Mouse (Mus musculus) thymus, adult 2 months (tissue): ENCODE data around the gene Psmd14. TPM values are rescaled to one million over a fixed set of nuclear protein-coding genes. Genes with fewer than 3 reads are reported as not detected.

Experiments
- DNase-seq: peaks from one replicate; pipeline ENCODE4 v3.0.0; 2021
- H3K27ac ChIP-seq: fragments of 200-500 bp; 2 replicates; pipeline ENCODE4 v1.5.1; 2012; ENCODE audit warnings: low read length, control low read depth; ENCODE audit not compliant: control insufficient read depth, insufficient read depth
- H3K27me3 ChIP-seq: fragments of 200-500 bp; 2 replicates; pipeline ENCODE4 v1.6.1; 2012; ENCODE audit warnings: mild to moderate bottlenecking, low read length, moderate library complexity, mixed read lengths; ENCODE audit not compliant: control insufficient read depth, insufficient read depth
- H3K36me3 ChIP-seq: fragments of 200-500 bp; 2 replicates; pipeline ENCODE4 v1.6.1; 2012; ENCODE audit warnings: mild to moderate bottlenecking, low read length, moderate library complexity; ENCODE audit not compliant: control insufficient read depth, insufficient read depth
- H3K4me1 ChIP-seq: fragments of 200-500 bp; replicated peaks from 2 replicates; pipeline ENCODE4 v1.6.1; 2012; ENCODE audit warnings: low read length; ENCODE audit not compliant: control insufficient read depth, insufficient read depth
- H3K4me3 ChIP-seq: fragments of 200-500 bp; 2 replicates; pipeline ENCODE4 v1.5.1; 2012; ENCODE audit warnings: mild to moderate bottlenecking, low read length, control low read depth, moderate library complexity; ENCODE audit not compliant: control insufficient read depth, insufficient read depth
- CTCF ChIP-seq: fragments of 200-500 bp; IDR thresholded peaks from 2 replicates; pipeline ENCODE4 v1.5.1; 2012; ENCODE audit warnings: mild to moderate bottlenecking, control low read depth, low read length, moderate library complexity, borderline replicate concordance; ENCODE audit not compliant: control insufficient read depth, poor library complexity, insufficient read depth; ENCODE audit errors: extremely low read depth
- POLR2A ChIP-seq: fragments of 200-500 bp; IDR thresholded peaks from 2 replicates; pipeline ENCODE4 v1.6.1; 2012; ENCODE audit warnings: mild to moderate bottlenecking, low read length, control low read depth, moderate library complexity; ENCODE audit not compliant: control insufficient read depth, poor library complexity, insufficient read depth; ENCODE audit errors: extremely low read depth
- WGBS: fragments of 180-500 bp; shearing (Covaris S2); methylation state at CpG from one replicate; pipeline ENCODE4 v1.1.7; 2018; 5-methylcytosine and 5-hydroxymethylcytosine counted together
- polyA plus RNA-seq: library from polyadenylated mRNA; depleted of rRNA; stranded (reverse); fragments of >200 nt; gene quantifications from 2 replicates; pipeline ENCODE4 v1.2.3, GENCODE M21; 2012

Psmd14 gene
- polyA plus RNA-seq, 1 experiment = 26.7 TPM

DNA sequence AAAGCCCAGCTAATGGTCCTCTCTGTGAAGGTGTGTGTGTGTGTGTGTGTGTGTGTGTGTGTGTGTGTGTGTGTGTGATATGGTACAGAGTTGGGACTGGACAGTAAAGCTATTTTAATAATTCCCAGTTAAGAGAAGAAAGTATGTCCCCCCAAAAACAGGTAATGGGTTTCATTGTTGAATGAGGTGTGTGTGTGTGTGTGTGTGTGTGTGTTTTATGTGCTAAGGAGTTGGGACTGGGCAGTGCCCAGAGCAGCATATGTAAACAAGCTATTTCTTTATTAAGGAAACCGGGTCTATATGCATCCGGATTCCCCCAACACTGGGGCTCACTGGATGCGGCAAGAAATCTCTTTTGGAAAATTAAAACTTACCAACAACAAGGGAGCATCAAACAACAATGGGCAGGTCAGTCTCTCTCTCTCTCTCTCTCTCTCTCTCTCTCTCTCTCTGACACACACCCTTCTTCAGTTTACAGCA is 94.9 kb downstream of the Psmd14 start:
- TF ChIP-seq POLR2A (no peak), CTCF (no peak)
- Histone ChIP-seq H3K4me1 (0 out of 2 replicates have a peak, but pooled peaks cover 7% of the 10 kb centered on the region), H3K36me3 (no peaks in the 10 kb centered on the region), H3K27me3 (peaks cover 38% of the 10 kb centered on the region), H3K4me3 (no peak overlapping the region), H3K27ac (no peak overlapping the region)
- no peak for DNase-seq
- WGBS = 13% methylated on average over 3 of the region's 3 CpGs

DNA sequence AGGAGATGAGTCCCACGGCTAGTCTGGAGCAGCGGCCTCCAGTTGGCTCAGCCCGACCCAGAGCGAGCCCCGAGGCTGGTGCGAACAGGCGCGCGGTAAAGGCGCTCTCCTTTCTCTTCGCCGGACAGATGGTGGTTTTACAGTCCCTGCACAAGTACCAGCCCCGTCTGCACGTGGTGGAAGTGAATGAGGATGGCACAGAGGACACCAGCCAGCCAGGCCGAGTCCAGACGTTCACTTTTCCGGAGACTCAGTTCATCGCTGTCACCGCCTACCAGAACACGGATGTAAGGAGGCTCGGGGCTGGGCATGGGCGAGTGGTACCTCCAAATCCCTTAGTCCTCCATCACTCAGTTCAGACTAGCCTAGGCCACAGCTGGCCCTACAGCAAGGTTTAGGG is 95.7 kb downstream of the Psmd14 start:
- no peak overlapping the region for H3K4me3 ChIP-seq
- WGBS = 3% methylated on average over 22 of the region's 22 CpGs
- TF ChIP-seq CTCF (no peak), POLR2A (no peak)

DNA sequence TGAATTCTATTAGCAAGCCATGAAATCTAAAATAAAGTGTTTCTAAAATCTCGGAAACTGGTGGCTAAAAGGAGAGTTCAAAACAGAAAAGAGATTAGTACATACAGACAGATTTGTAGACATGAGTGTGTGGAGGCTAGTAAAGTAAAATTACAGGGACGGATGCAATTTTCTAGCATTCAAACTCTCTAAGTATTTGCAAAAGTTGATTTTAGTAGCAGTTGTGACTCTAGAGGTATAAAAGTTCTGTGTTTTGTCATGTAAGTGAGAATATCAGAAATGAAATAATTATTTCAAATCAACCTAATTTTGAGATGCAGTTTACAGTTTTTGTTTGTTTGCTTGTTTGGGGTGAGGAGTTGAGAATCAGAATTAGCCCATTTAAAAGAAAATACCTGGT is 96.3 kb downstream of the Psmd14 start:
- peaks cover 43% of the 10 kb centered on the region for H3K27me3 ChIP-seq
- no peak overlapping the region for H3K27ac ChIP-seq
- TF ChIP-seq CTCF = no peak
- no peak overlapping the region for H3K4me3 ChIP-seq
- H3K36me3 ChIP-seq = no peaks in the 10 kb centered on the region
- H3K4me1 ChIP-seq = peaks cover 12% of the 10 kb centered on the region; the same call in 1 of the 2 replicates
- WGBS = 43% methylated on average over 2 of the region's 2 CpGs
- DNase-seq = no peak

More for the DNA sequence above, 95.7 kb downstream of the Psmd14 start:
- no peak overlapping the region for H3K27ac ChIP-seq
- H3K27me3 ChIP-seq = peaks cover 43% of the 10 kb centered on the region
- no peaks in the 10 kb centered on the region for H3K36me3 ChIP-seq
- DNase-seq = no peak
- H3K4me1 ChIP-seq = peaks cover 12% of the 10 kb centered on the region; the same call in 1 of the 2 replicates

DNA sequence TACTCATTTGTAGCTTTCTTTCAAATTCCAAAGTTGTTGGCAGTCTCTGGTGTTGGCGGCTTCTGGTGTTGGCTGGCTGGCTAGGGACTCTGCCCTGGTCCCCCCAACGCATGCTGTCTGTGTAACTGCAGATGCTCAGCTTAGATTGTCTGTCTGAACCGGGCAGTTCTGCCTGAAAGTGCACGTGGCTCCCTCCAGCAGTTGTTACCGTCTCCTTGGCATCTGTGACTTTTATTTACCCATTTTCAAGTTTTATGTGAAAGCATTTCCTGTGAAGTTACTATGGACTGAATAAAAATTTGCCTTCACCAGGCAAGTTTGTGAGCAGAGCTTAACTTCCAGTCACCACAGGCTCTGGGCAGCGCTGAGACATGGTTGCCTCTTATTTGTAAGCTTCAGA is 97.3 kb downstream of the Psmd14 start:
- H3K4me3 ChIP-seq = no peak overlapping the region
- H3K27ac ChIP-seq = no peak overlapping the region
- TF ChIP-seq CTCF (no peak), POLR2A (no peak)
- H3K27me3 ChIP-seq = peaks cover 47% of the 10 kb centered on the region
- H3K36me3 ChIP-seq = no peaks in the 10 kb centered on the region
- H3K4me1 ChIP-seq = peaks cover 12% of the 10 kb centered on the region; the same call in 1 of the 2 replicates
- 3% methylated on average over 6 of the region's 6 CpGs for WGBS
- DNase-seq = no peak

DNA sequence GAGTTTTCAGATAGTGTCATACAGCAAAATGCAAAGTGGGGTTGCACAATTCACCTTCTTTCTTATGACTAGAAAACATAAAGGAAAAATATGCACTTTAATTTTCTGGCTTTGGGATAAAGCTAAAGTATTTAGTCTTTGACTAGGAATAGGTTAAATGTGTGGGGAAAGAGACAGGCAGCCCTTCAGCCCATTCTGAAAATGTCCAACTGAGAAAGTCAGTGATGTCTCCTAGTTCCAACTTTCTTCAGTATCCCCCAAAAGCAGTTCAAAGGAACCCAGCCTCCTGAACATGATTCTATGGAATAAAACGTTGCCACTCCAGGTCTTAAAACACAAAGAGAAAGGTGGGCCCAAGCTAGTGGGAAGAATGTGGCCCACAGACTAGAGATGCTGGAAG is 97.9 kb downstream of the Psmd14 start:
- 11% methylated on average over 1 of the region's 1 CpGs for WGBS
- Histone ChIP-seq H3K4me3 (no peak overlapping the region), H3K27ac (no peak overlapping the region), H3K27me3 (peaks cover 43% of the 10 kb centered on the region), H3K4me1 (peaks cover 12% of the 10 kb centered on the region; the same call in 1 of the 2 replicates), H3K36me3 (no peaks in the 10 kb centered on the region)
- TF ChIP-seq CTCF (no peak), POLR2A (no peak)
- no peak for DNase-seq

DNA sequence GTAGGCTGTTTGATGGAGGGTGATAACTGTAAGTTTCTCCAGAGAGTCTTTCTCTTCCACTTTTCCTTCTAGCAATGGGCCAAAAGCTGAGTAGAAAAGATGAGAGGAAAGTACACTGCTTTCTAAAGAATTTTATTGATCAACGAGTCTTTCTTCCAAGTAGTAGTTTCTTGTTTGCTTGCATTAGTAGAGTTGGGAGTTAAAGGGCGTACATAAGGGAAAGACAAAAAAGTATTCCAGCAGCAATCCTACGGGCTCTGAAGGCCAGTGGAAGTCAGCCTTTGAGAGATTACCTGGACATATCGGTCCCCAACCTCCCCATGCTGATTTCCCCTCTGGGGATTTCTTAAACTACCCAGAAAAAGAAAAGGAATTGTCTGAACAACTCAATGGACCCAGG is 99.3 kb downstream of the Psmd14 start:
- no peak overlapping the region for H3K4me3 ChIP-seq
- H3K36me3 ChIP-seq = no peaks in the 10 kb centered on the region
- no peak overlapping the region for H3K27ac ChIP-seq
- no peak for DNase-seq
- TF ChIP-seq CTCF = no peak
- no peak for TF ChIP-seq POLR2A
- peaks cover 13% of the 10 kb centered on the region for H3K4me1 ChIP-seq
- WGBS = 53% methylated on average over 4 of the region's 4 CpGs
- H3K27me3 ChIP-seq = peaks cover 42% of the 10 kb centered on the region

DNA sequence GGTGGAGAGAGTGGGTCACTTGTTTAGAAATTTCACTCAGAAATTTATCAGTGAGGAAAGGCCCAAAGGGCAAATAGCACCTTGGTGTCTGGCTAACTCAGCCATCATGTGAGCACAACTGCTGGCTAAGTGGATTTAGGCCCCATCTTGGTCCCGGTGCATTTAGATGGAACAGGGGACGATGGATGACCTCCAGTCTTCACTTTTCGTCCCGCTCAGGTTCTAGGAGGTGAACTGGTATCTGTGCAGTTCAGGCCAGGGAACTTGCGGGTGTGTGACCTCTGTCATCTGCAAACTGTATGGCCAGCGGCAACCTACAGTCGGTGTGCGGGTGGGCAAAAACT is 99.6 kb downstream of the Psmd14 start:
- Histone ChIP-seq H3K27me3 (peaks cover 43% of the 10 kb centered on the region), H3K36me3 (no peaks in the 10 kb centered on the region), H3K4me3 (no peak overlapping the region), H3K27ac (no peak overlapping the region), H3K4me1 (peaks cover 13% of the 10 kb centered on the region)
- no peak for TF ChIP-seq POLR2A
- no peak for TF ChIP-seq CTCF
- no peak for DNase-seq
- 40% methylated on average over 8 of the region's 8 CpGs for WGBS
